Mouse (Mus musculus) bone marrow, adult 2 months (tissue): ENCODE results near the gene Cnpy2.

Source experiments
- CTCF ChIP-seq: fragments of 200-500 bp; IDR thresholded peaks from 2 replicates; pipeline ENCODE4 v1.5.1; 2011; ENCODE audit warnings: low read length, control low read depth; ENCODE audit not compliant: control insufficient read depth, insufficient read depth
- POLR2A ChIP-seq: fragments of 200-500 bp; IDR thresholded peaks from 2 replicates; pipeline ENCODE4 v1.6.1; 2011; ENCODE audit warnings: low read depth, mild to moderate bottlenecking, control low read depth, low read length, borderline replicate concordance; ENCODE audit not compliant: control insufficient read depth

GRCm38 (mm10) chr10:128362568-128362967 is 40.3 kb downstream of the Cnpy2 start:
- TF ChIP-seq CTCF, result no peak
- TF ChIP-seq POLR2A, result no peak
